Comparison of ENCODE assay signal across 38 mouse cellular contexts in genomic region chr11:74379166-74379873, GRCm38 (mm10). TPM values are rescaled to one million over a fixed set of nuclear protein-coding genes. Genes with fewer than 3 reads are reported as not detected.
DNase-seq lines count a peak whose midpoint lies in the region; ATAC-seq lines count a peak whose summit lies in the region.
"Had no signal": no experiment of that assay in that cellular context is flagged by ENCODE, and none has a peak within 500 bp of the region (broad histone marks: within the 10 kb centered on the region; RNA-seq: fewer than 3 reads in every experiment).

No protein-coding gene starts in this region.

- ATAC-seq in activated CD4-positive, CD25-positive, alpha-beta regulatory T cell, adult 4 months = no peak
- ATAC-seq: Patski had no signal

- 0 out of 2 replicates have a peak, but pooled peaks cover 2% of the 10 kb centered on the region for H3K4me1 ChIP-seq in hindbrain, embryonic 10.5 days (replicated peaks)
- H3K4me1 ChIP-seq: forebrain, embryonic 12.5 days; kidney, embryonic 15.5 days; limb, embryonic 15.5 days; lung, embryonic 15.5 days; neural tube, embryonic 12.5 days had no signal

- H3K27me3 ChIP-seq in hindbrain, embryonic 10.5 days (ENCODE audit: insufficient read depth, poor library complexity, severe bottlenecking) = no peaks in the 10 kb centered on the region
- H3K27me3 ChIP-seq: embryonic facial prominence, embryonic 15.5 days; forebrain, embryonic 12.5 days; hindbrain, embryonic 15.5 days; kidney, embryonic 15.5 days; limb, embryonic 15.5 days; lung, embryonic 15.5 days; neural tube, embryonic 12.5 days; Patski had no signal

- no peak overlapping the region for H3K27ac ChIP-seq in hindbrain, embryonic 10.5 days
- H3K27ac ChIP-seq: embryonic facial prominence, embryonic 10.5 days; embryonic facial prominence, embryonic 15.5 days; forebrain, embryonic 12.5 days; hindbrain, embryonic 15.5 days; kidney, embryonic 15.5 days; layer of hippocampus, adult 2 months; limb, embryonic 10.5 days; limb, embryonic 15.5 days; liver, embryonic 14.5 days; lung, embryonic 15.5 days; neural tube, embryonic 12.5 days had no signal

- no peaks in the 10 kb centered on the region for H3K9me3 ChIP-seq in hindbrain, embryonic 10.5 days
- H3K9me3 ChIP-seq: embryonic facial prominence, embryonic 10.5 days; embryonic facial prominence, embryonic 15.5 days; forebrain, embryonic 12.5 days; hindbrain, embryonic 15.5 days; kidney, embryonic 15.5 days; limb, embryonic 10.5 days; limb, embryonic 15.5 days; lung, embryonic 15.5 days; neural tube, embryonic 12.5 days had no signal

- H3K4me3 ChIP-seq in hindbrain, embryonic 10.5 days = no peak overlapping the region
- H3K4me3 ChIP-seq: embryonic facial prominence, embryonic 10.5 days; embryonic facial prominence, embryonic 15.5 days; forebrain, embryonic 12.5 days; hindbrain, embryonic 15.5 days; kidney, embryonic 15.5 days; layer of hippocampus, adult 2 months; limb, embryonic 10.5 days; limb, embryonic 15.5 days; lung, embryonic 15.5 days; myocyte; neural tube, embryonic 12.5 days had no signal

- WGBS in hindbrain, embryonic 10.5 days = 77% methylated on average over 4 of the region's 4 CpGs

- no peaks in the 10 kb centered on the region for H3K36me3 ChIP-seq in hindbrain, embryonic 10.5 days
- H3K36me3 ChIP-seq: embryonic facial prominence, embryonic 10.5 days; embryonic facial prominence, embryonic 15.5 days; forebrain, embryonic 12.5 days; hindbrain, embryonic 15.5 days; kidney, embryonic 15.5 days; limb, embryonic 10.5 days; limb, embryonic 15.5 days; lung, embryonic 15.5 days; neural tube, embryonic 12.5 days had no signal

- DNase-seq in adrenal gland, adult 2 months = peak; percentile 38
- DNase-seq in adrenal gland, adult 18-20 months (ENCODE audit: low spot score in 2 of 2) = no peak
- peak; percentile 2 to 10 for DNase-seq in layer of hippocampus, postnatal 10 days (ENCODE audit: low spot score in 2 of 2)
- no peak for DNase-seq in layer of hippocampus, adult 9-10 months (ENCODE audit: low spot score)
- DNase-seq in adrenal gland, postnatal 36 days = peak; percentile 49 to 57
- no peak for DNase-seq in hindbrain, embryonic 10.5 days (ENCODE audit: low spot score)
- DNase-seq: cerebellum, adult 8-10 months; gastrocnemius, postnatal 14 days; kidney, adult 11 months; kidney, postnatal 36 days; lung, postnatal 36 days; right cerebral cortex, adult 18-20 months; spleen, adult 18-20 months; thymus, postnatal 25 days had no signal

RNA-seq across cellular contexts. Expression of gene Olfr412, which starts 17.5 kb away (rescaled TPM):
- not detected for total RNA-seq in adrenal gland, adult 2 months (2021)
- polyA plus RNA-seq in adrenal gland, adult 2 months (2012; rRNA removed) = not detected in 2 replicates
- not detected for total RNA-seq in adrenal gland, adult 18-20 months (2021)
- not detected for total RNA-seq in layer of hippocampus, postnatal 10 days (2021)
- not detected for total RNA-seq in adrenal gland, postnatal 36 days (2021)
- not detected for polyA plus RNA-seq in activated CD4-positive, CD25-positive, alpha-beta regulatory T cell, adult 4 months (2017; shearing (Covaris generic))
- not detected in 2 replicates for polyA plus RNA-seq in hindbrain, embryonic 10.5 days (2016; fragmentation: Nextera tagmentation; extraction: Ambion mirVana)
- total RNA-seq: gastrocnemius, postnatal 14 days; granulocyte monocyte progenitor cell, adult 5-6 weeks; hematopoietic stem cell, adult 5-6 weeks; layer of hippocampus, adult 2 months; left cerebral cortex, postnatal 10 days; megakaryocyte, adult 5-6 weeks; MEL; midbrain, postnatal 0 days had no signal
- polyA plus RNA-seq: embryonic facial prominence, embryonic 10.5 days; embryonic facial prominence, embryonic 15.5 days; forebrain, embryonic 12.5 days; heart, embryonic 11.5 days; heart, embryonic 16.5 days; hindbrain, embryonic 15.5 days; kidney, embryonic 15.5 days; limb, embryonic 10.5 days; limb, embryonic 15.5 days; liver, embryonic 14.5 days; lung, embryonic 15.5 days; midbrain, embryonic 11.5 days; midbrain, postnatal 0 days; myocyte; neural tube, embryonic 12.5 days; Patski; stomach, embryonic 16.5 days had no signal

RNA-seq across cellular contexts. Expression of gene Olfr411, which starts 26.9 kb away (rescaled TPM):
- total RNA-seq in adrenal gland, adult 2 months (2021) = not detected
- not detected in 2 replicates for polyA plus RNA-seq in adrenal gland, adult 2 months (2012; rRNA removed)
- not detected for total RNA-seq in adrenal gland, adult 18-20 months (2021)
- total RNA-seq in layer of hippocampus, postnatal 10 days (2021) = not detected
- not detected for total RNA-seq in adrenal gland, postnatal 36 days (2021)
- not detected for polyA plus RNA-seq in activated CD4-positive, CD25-positive, alpha-beta regulatory T cell, adult 4 months (2017; shearing (Covaris generic))
- polyA plus RNA-seq in hindbrain, embryonic 10.5 days (2016; fragmentation: Nextera tagmentation; extraction: Ambion mirVana) = not detected in 2 replicates
- total RNA-seq: gastrocnemius, postnatal 14 days; granulocyte monocyte progenitor cell, adult 5-6 weeks; hematopoietic stem cell, adult 5-6 weeks; layer of hippocampus, adult 2 months; left cerebral cortex, postnatal 10 days; megakaryocyte, adult 5-6 weeks; MEL; midbrain, postnatal 0 days had no signal
- polyA plus RNA-seq: embryonic facial prominence, embryonic 10.5 days; forebrain, embryonic 12.5 days; heart, embryonic 11.5 days; heart, embryonic 16.5 days; hindbrain, embryonic 15.5 days; kidney, embryonic 15.5 days; limb, embryonic 10.5 days; limb, embryonic 15.5 days; liver, embryonic 14.5 days; lung, embryonic 15.5 days; midbrain, embryonic 11.5 days; midbrain, postnatal 0 days; myocyte; neural tube, embryonic 12.5 days; Patski; stomach, embryonic 16.5 days had no signal

RNA-seq across cellular contexts. Expression of gene Olfr410, which starts 41.5 kb away (rescaled TPM):
- total RNA-seq in adrenal gland, adult 2 months (2021) = not detected
- polyA plus RNA-seq in adrenal gland, adult 2 months (2012; rRNA removed) = not detected in 2 replicates
- total RNA-seq in adrenal gland, adult 18-20 months (2021) = not detected
- not detected for total RNA-seq in layer of hippocampus, postnatal 10 days (2021)
- total RNA-seq in adrenal gland, postnatal 36 days (2021) = not detected
- polyA plus RNA-seq in activated CD4-positive, CD25-positive, alpha-beta regulatory T cell, adult 4 months (2017; shearing (Covaris generic)) = not detected
- not detected in 2 replicates for polyA plus RNA-seq in hindbrain, embryonic 10.5 days (2016; fragmentation: Nextera tagmentation; extraction: Ambion mirVana)
- total RNA-seq: gastrocnemius, postnatal 14 days; granulocyte monocyte progenitor cell, adult 5-6 weeks; hematopoietic stem cell, adult 5-6 weeks; layer of hippocampus, adult 2 months; left cerebral cortex, postnatal 10 days; megakaryocyte, adult 5-6 weeks; MEL; midbrain, postnatal 0 days had no signal
- polyA plus RNA-seq: embryonic facial prominence, embryonic 10.5 days; forebrain, embryonic 12.5 days; heart, embryonic 11.5 days; heart, embryonic 16.5 days; hindbrain, embryonic 15.5 days; kidney, embryonic 15.5 days; limb, embryonic 10.5 days; limb, embryonic 15.5 days; liver, embryonic 14.5 days; lung, embryonic 15.5 days; midbrain, embryonic 11.5 days; midbrain, postnatal 0 days; myocyte; neural tube, embryonic 12.5 days; Patski; stomach, embryonic 16.5 days had no signal

Comparison
In these comparisons a context has a peak if more than half of its experiments do, and no peak if none do; other contexts are left out.
1. DNase-seq: peak in adrenal gland, adult 2 months (single experiment), layer of hippocampus, postnatal 10 days (2 of 2) and adrenal gland, postnatal 36 days (2 of 2); none in adrenal gland, adult 18-20 months (0 of 2), layer of hippocampus, adult 9-10 months (single experiment) and hindbrain, embryonic 10.5 days (single experiment).